Mouse (Mus musculus): ENCODE data around the gene Hprt. TPM values are rescaled to one million over a fixed set of nuclear protein-coding genes. Genes with fewer than 3 reads are reported as not detected.

Gene Hprt
- polyA plus RNA-seq, 1 experiment = 57.4 TPM

DNA sequence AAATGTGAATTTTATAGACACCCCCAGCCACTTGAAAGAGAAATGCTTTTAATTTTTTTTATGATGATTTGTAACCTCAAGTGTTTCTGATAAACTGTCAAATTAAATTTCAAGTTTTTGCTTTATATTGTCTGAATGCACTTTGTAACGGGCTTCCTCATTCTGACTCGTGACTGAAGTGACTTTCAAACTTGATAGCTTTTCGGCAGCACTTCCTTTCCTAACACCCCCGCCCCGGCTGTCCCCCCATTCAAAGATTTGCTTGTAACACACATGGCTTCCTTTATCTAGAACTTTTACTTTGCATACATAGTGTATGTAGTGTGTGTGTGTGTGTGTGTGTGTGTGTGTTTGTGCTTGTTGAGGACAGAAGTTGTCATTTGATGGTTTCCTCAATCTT, 41.6 kb downstream of the Hprt start:
- Histone ChIP-seq H3ac (ENCODE audit: control insufficient read depth, insufficient read length, low read depth) (no peak overlapping the region), H3K79me3 (ENCODE audit: low read depth) (no peaks in the 10 kb centered on the region), H3K36me3 (ENCODE audit: control insufficient read depth, insufficient read depth) (no peaks in the 10 kb centered on the region), H3K79me2 (ENCODE audit: control insufficient read depth, insufficient read depth) (no peaks in the 10 kb centered on the region), H3K27me3 (ENCODE audit: control insufficient read depth, insufficient read depth, insufficient read length) (no peaks in the 10 kb centered on the region), H3K4me3 (ENCODE audit: insufficient read depth, poor library complexity, severe bottlenecking) (no peak overlapping the region)
- TF ChIP-seq FOSL1 (IDR thresholded peaks at IDR 0.05; ENCODE audit: insufficient read depth, low read length, poor library complexity, severe bottlenecking) (no peak), MYOG (IDR thresholded peaks at IDR 0.05; ENCODE audit: control insufficient read depth, extremely low read depth, insufficient read length) (no peak), CEBPB (IDR thresholded peaks at IDR 0.05; ENCODE audit: low read depth) (no peak), USF1 (IDR thresholded peaks at IDR 0.05; ENCODE audit: low read depth) (no peak), MAX (IDR thresholded peaks at IDR 0.05) (no peak), MYOD1 (IDR thresholded peaks at IDR 0.05; ENCODE audit: control insufficient read depth, insufficient read length, low read depth) (no peak), CTCF (IDR thresholded peaks at IDR 0.05; ENCODE audit: control insufficient read depth, insufficient read depth, insufficient read length) (no peak)

DNA sequence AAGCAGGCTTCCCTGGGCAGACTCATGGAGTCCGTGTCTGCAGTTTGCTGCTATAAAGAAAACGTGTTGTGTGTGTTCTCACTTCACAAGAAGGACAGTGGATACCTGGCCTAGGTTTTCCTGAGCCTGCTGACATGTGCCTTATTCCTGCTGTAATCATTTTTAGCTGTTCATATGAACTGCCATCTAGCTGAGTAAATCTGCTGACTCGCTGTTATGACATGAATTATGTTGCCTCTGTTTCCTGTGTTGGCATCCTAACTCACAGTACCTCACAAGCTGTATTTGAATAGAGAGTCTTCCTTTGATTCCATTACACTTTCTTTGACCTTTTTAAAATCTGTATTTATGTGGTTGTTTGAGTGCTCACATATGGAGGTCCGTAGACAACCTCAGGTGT, 50.3 kb downstream of the Hprt start:
- TF ChIP-seq MYOD1 (IDR thresholded peaks at IDR 0.05; ENCODE audit: control insufficient read depth, insufficient read length, low read depth) (no peak), FOSL1 (IDR thresholded peaks at IDR 0.05; ENCODE audit: insufficient read depth, low read length, poor library complexity, severe bottlenecking) (no peak), CEBPB (IDR thresholded peaks at IDR 0.05; ENCODE audit: low read depth) (no peak), MAX (IDR thresholded peaks at IDR 0.05) (no peak), MYOG (IDR thresholded peaks at IDR 0.05; ENCODE audit: control insufficient read depth, extremely low read depth, insufficient read length) (no peak), CTCF (IDR thresholded peaks at IDR 0.05; ENCODE audit: control insufficient read depth, insufficient read depth, insufficient read length) (no peak), USF1 (IDR thresholded peaks at IDR 0.05; ENCODE audit: low read depth) (no peak)
- no peaks in the 10 kb centered on the region for H3K27me3 ChIP-seq (ENCODE audit: control insufficient read depth, insufficient read depth, insufficient read length)
- H3K79me3 ChIP-seq (ENCODE audit: low read depth) = no peaks in the 10 kb centered on the region
- no peaks in the 10 kb centered on the region for H3K79me2 ChIP-seq (ENCODE audit: control insufficient read depth, insufficient read depth)
- H3K36me3 ChIP-seq (ENCODE audit: control insufficient read depth, insufficient read depth) = no peaks in the 10 kb centered on the region
- no peak overlapping the region for H3ac ChIP-seq (ENCODE audit: control insufficient read depth, insufficient read length, low read depth)
- H3K4me3 ChIP-seq (ENCODE audit: insufficient read depth, poor library complexity, severe bottlenecking) = no peak overlapping the region

DNA sequence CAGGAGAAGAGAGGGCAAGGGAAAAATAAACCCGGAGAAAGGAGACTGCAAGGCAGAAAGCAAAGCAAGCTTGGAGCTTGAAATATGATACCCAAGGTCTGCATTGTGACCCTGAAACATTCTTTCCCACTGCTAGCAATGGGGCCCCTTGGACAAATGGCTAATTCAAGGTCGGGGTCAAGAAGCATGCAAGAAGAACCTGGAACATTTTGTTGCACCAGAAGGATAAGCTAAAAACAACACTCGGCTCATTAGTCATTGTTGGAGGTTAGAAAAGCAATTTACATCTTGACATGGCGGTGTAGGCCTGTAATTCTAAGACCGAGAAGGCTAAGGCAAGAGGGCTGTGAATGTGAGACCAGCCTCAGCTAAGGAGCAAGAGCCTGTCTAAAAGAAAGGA, 51.7 kb downstream of the Hprt start:
- Histone ChIP-seq H3K27me3 (ENCODE audit: control insufficient read depth, insufficient read depth, insufficient read length) (no peaks in the 10 kb centered on the region), H3ac (ENCODE audit: control insufficient read depth, insufficient read length, low read depth) (no peak overlapping the region), H3K79me3 (ENCODE audit: low read depth) (no peaks in the 10 kb centered on the region), H3K4me3 (ENCODE audit: insufficient read depth, poor library complexity, severe bottlenecking) (no peak overlapping the region), H3K36me3 (ENCODE audit: control insufficient read depth, insufficient read depth) (no peaks in the 10 kb centered on the region), H3K79me2 (ENCODE audit: control insufficient read depth, insufficient read depth) (no peaks in the 10 kb centered on the region)
- TF ChIP-seq MYOG (IDR thresholded peaks at IDR 0.05; ENCODE audit: control insufficient read depth, extremely low read depth, insufficient read length) = no peak
- TF ChIP-seq USF1 (IDR thresholded peaks at IDR 0.05; ENCODE audit: low read depth) = no peak
- no peak for TF ChIP-seq CEBPB (IDR thresholded peaks at IDR 0.05; ENCODE audit: low read depth)
- no peak for TF ChIP-seq MAX (IDR thresholded peaks at IDR 0.05)
- no peak for TF ChIP-seq FOSL1 (IDR thresholded peaks at IDR 0.05; ENCODE audit: insufficient read depth, low read length, poor library complexity, severe bottlenecking)
- no peak for TF ChIP-seq CTCF (IDR thresholded peaks at IDR 0.05; ENCODE audit: control insufficient read depth, insufficient read depth, insufficient read length)
- no peak for TF ChIP-seq MYOD1 (IDR thresholded peaks at IDR 0.05; ENCODE audit: control insufficient read depth, insufficient read length, low read depth)

DNA sequence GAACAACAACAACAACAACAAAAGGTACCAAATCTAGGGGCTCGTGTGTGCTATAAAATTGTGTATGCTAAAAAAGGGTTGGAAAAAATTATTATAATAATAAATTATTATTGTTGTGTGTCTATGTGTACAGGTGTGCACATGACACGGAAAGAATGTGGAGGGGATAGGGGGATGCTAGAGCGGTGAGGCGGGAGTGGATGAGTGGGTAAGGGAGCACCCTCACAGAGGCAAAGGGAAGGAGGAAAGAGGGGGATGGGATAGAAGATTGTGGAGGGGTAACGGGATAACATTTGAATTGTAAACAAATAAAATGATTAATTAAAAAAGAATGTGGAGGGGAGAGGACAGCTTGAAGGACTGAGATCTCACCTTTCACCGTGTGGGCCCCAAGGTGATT, 52.2 kb downstream of the Hprt start:
- H3K4me3 ChIP-seq (ENCODE audit: insufficient read depth, poor library complexity, severe bottlenecking) = no peak overlapping the region
- H3K79me3 ChIP-seq (ENCODE audit: low read depth) = no peaks in the 10 kb centered on the region
- H3K79me2 ChIP-seq (ENCODE audit: control insufficient read depth, insufficient read depth) = no peaks in the 10 kb centered on the region
- no peaks in the 10 kb centered on the region for H3K27me3 ChIP-seq (ENCODE audit: control insufficient read depth, insufficient read depth, insufficient read length)
- TF ChIP-seq MYOD1 (IDR thresholded peaks at IDR 0.05; ENCODE audit: control insufficient read depth, insufficient read length, low read depth) (no peak), USF1 (IDR thresholded peaks at IDR 0.05; ENCODE audit: low read depth) (no peak), MAX (IDR thresholded peaks at IDR 0.05) (no peak), MYOG (IDR thresholded peaks at IDR 0.05; ENCODE audit: control insufficient read depth, extremely low read depth, insufficient read length) (no peak), FOSL1 (IDR thresholded peaks at IDR 0.05; ENCODE audit: insufficient read depth, low read length, poor library complexity, severe bottlenecking) (no peak)
- no peaks in the 10 kb centered on the region for H3K36me3 ChIP-seq (ENCODE audit: control insufficient read depth, insufficient read depth)
- H3ac ChIP-seq (ENCODE audit: control insufficient read depth, insufficient read length, low read depth) = no peak overlapping the region

DNA sequence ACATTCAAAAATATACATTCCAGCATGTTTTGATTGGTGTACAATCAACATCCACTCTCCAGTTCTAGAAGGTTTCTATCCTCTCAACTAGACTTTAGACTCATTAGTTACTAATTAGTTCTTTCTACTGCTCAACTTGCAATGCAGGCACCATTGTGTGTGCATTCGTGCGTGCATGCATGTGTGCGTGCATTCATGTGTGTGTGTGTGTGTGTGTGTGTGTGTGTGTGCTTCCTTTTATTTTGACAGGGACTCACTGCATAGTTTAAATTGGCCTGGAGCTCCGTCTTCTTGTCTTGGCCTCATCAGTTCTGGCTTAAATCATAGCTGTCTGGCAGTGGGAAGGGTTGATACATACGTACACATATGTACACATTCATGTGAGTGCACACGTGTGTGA, 53.1 kb downstream of the Hprt start:
- Histone ChIP-seq H3K4me3 (ENCODE audit: insufficient read depth, poor library complexity, severe bottlenecking) (no peak overlapping the region), H3K27me3 (ENCODE audit: control insufficient read depth, insufficient read depth, insufficient read length) (no peaks in the 10 kb centered on the region), H3K79me2 (ENCODE audit: control insufficient read depth, insufficient read depth) (no peaks in the 10 kb centered on the region), H3ac (ENCODE audit: control insufficient read depth, insufficient read length, low read depth) (no peak overlapping the region), H3K36me3 (ENCODE audit: control insufficient read depth, insufficient read depth) (no peaks in the 10 kb centered on the region), H3K79me3 (ENCODE audit: low read depth) (no peaks in the 10 kb centered on the region)
- TF ChIP-seq MAX (IDR thresholded peaks at IDR 0.05) = no peak
- TF ChIP-seq FOSL1 (IDR thresholded peaks at IDR 0.05; ENCODE audit: insufficient read depth, low read length, poor library complexity, severe bottlenecking) = no peak
- no peak for TF ChIP-seq USF1 (IDR thresholded peaks at IDR 0.05; ENCODE audit: low read depth)
- TF ChIP-seq MYOD1 (IDR thresholded peaks at IDR 0.05; ENCODE audit: control insufficient read depth, insufficient read length, low read depth) = no peak
- no peak for TF ChIP-seq CEBPB (IDR thresholded peaks at IDR 0.05; ENCODE audit: low read depth)
- no peak for TF ChIP-seq MYOG (IDR thresholded peaks at IDR 0.05; ENCODE audit: control insufficient read depth, extremely low read depth, insufficient read length)
- TF ChIP-seq CTCF (IDR thresholded peaks at IDR 0.05; ENCODE audit: control insufficient read depth, insufficient read depth, insufficient read length) = no peak

Measured in C2C12 (cell line).